Mouse (Mus musculus) lung, embryonic 14.5 days (tissue): ENCODE data around the gene Sec14l3. TPM values are rescaled to one million over a fixed set of nuclear protein-coding genes. Genes with fewer than 3 reads are reported as not detected.

Experiments used
- ATAC-seq: fragments of 200-750 bp; cut with Nextera tagmentation; 2 replicates; pipeline ENCODE4 v1.8.0; 2017; ENCODE audit warnings: mild to moderate bottlenecking, moderate TSS enrichment, moderate library complexity; ENCODE audit not compliant: insufficient read depth
- DNase-seq: peaks from one replicate; pipeline ENCODE4 v3.0.0-alpha.2; 2015
- H3K27ac ChIP-seq: fragments of 300-500 bp; sonication (generic); 2 replicates; pipeline ENCODE4 v1.5.1; 2014; ENCODE audit warnings: low read depth, mild to moderate bottlenecking, moderate library complexity
- H3K27me3 ChIP-seq: fragments of 300-500 bp; sonication (generic); 2 replicates; pipeline ENCODE4 v1.6.1; 2014; ENCODE audit warnings: low read length, control low read depth; ENCODE audit not compliant: insufficient read depth
- H3K36me3 ChIP-seq: fragments of 300-500 bp; sonication (generic); 2 replicates; pipeline ENCODE4 v1.6.1; 2014; ENCODE audit warnings: control low read depth; ENCODE audit not compliant: insufficient read depth
- H3K4me1 ChIP-seq: fragments of 300-500 bp; sonication (generic); 2 replicates; pipeline ENCODE4 v1.6.1; 2014; ENCODE audit warnings: antibody characterized with exemption, control low read depth; ENCODE audit not compliant: insufficient read depth
- H3K4me2 ChIP-seq: fragments of 300-500 bp; sonication (generic); 2 replicates; pipeline ENCODE4 v1.6.1; 2014; ENCODE audit warnings: mild to moderate bottlenecking
- H3K4me3 ChIP-seq: fragments of 300-500 bp; sonication (generic); 2 replicates; pipeline ENCODE4 v1.5.1; 2014; ENCODE audit warnings: low read depth, low read length
- H3K9ac ChIP-seq: fragments of 300-500 bp; sonication (generic); 2 replicates; pipeline ENCODE4 v1.6.1; 2014
- H3K9me3 ChIP-seq: fragments of 300-500 bp; sonication (generic); 2 replicates; pipeline ENCODE4 v1.6.1; 2016; ENCODE audit warnings: low read depth, low read length, control low read depth
- CTCF ChIP-seq: IDR thresholded peaks from 2 replicates; pipeline ENCODE4 v1.5.1; 2016; ENCODE audit warnings: antibody characterized with exemption, low read depth
- whole genome bisulfite sequencing: fragments of 180-500 bp; shearing (Covaris S2); extraction: QIAGEN DNeasy Blood & Tissue Kit; methylation state at CpG from one replicate; pipeline ENCODE4 v1.1.7; 2014; 5-methylcytosine and 5-hydroxymethylcytosine counted together
- polyA plus RNA-seq: library from polyadenylated mRNA; unstranded; fragments of >200 nt; fragmentation: Nextera tagmentation; extraction: Ambion mirVana; gene quantifications from 2 replicates; pipeline ENCODE4 v1.2.1, GENCODE M21; 2014

The Sec14l3 gene
- polyA plus RNA-seq, 1 experiment from 2014 or later: 1.2 TPM

GRCm38 (mm10) chr11:4036365-4037084 lies 28.1 kb upstream of the Sec14l3 start:
- no peak for TF ChIP-seq CTCF
- Histone ChIP-seq H3K9me3 (no peaks in the 10 kb centered on the region), H3K36me3 (no peaks in the 10 kb centered on the region), H3K4me2 (no peak overlapping the region), H3K4me1 (0 out of 2 replicates have a peak, but pooled peaks cover 3% of the 10 kb centered on the region), H3K27me3 (peaks cover 7% of the 10 kb centered on the region; the same call in 1 of the 2 replicates), H3K27ac (no peak overlapping the region), H3K9ac (no peak overlapping the region), H3K4me3 (no peak overlapping the region)
- 65% methylated on average over 9 of the region's 9 CpGs for WGBS
- no peak for DNase-seq
- no peak for ATAC-seq

- Histone ChIP-seq H3K9me3 (no peaks in the 10 kb centered on the region), H3K36me3 (no peaks in the 10 kb centered on the region), H3K27ac (no peak overlapping the region), H3K4me1 (0 out of 2 replicates have a peak, but pooled peaks cover 3% of the 10 kb centered on the region), H3K4me3 (no peak overlapping the region), H3K9ac (no peak overlapping the region), H3K4me2 (no peak overlapping the region), H3K27me3 (no peaks in the 10 kb centered on the region)
- WGBS: 93% methylated on average over 4 of the region's 4 CpGs
- no peak for TF ChIP-seq CTCF
- DNase-seq (no peak), ATAC-seq (no peak)
Observed at GRCm38 (mm10) chr11:4039951-4040350, 24.7 kb upstream of the Sec14l3 start.

- DNase-seq: no peak
Observed at GRCm38 (mm10) chr11:4041123-4041625, 23.5 kb upstream of the Sec14l3 start.

GRCm38 (mm10) chr11:4043081-4043480 lies 21.6 kb upstream of the Sec14l3 start:
- no peak overlapping the region for H3K9ac ChIP-seq
- TF ChIP-seq CTCF: no peak
- H3K27me3 ChIP-seq: no peaks in the 10 kb centered on the region
- H3K27ac ChIP-seq: no peak overlapping the region
- WGBS: 82% methylated on average over 7 of the region's 7 CpGs
- H3K4me1 ChIP-seq: no peaks in the 10 kb centered on the region
- no peak overlapping the region for H3K4me2 ChIP-seq
- no peak overlapping the region for H3K4me3 ChIP-seq
- DNase-seq (no peak), ATAC-seq (no peak)
- H3K36me3 ChIP-seq: no peaks in the 10 kb centered on the region
- H3K9me3 ChIP-seq: no peaks in the 10 kb centered on the region

More at GRCm38 (mm10) chr11:4041123-4041625, 23.5 kb upstream of the Sec14l3 start:
- TF ChIP-seq CTCF: no peak
- Histone ChIP-seq H3K9me3 (no peaks in the 10 kb centered on the region), H3K4me2 (no peak overlapping the region), H3K27ac (no peak overlapping the region), H3K27me3 (no peaks in the 10 kb centered on the region), H3K4me1 (no peaks in the 10 kb centered on the region), H3K4me3 (no peak overlapping the region), H3K36me3 (no peaks in the 10 kb centered on the region), H3K9ac (no peak overlapping the region)
- no peak for ATAC-seq
- 67% methylated on average over 6 of the region's 6 CpGs for WGBS

GRCm38 (mm10) chr11:4046526-4046925 lies 18.1 kb upstream of the Sec14l3 start:
- Histone ChIP-seq H3K9me3 (no peaks in the 10 kb centered on the region), H3K4me1 (no peaks in the 10 kb centered on the region), H3K9ac (no peak overlapping the region), H3K4me2 (no peak overlapping the region), H3K36me3 (no peaks in the 10 kb centered on the region), H3K27ac (no peak overlapping the region), H3K27me3 (no peaks in the 10 kb centered on the region), H3K4me3 (no peak overlapping the region)
- 61% methylated on average over 5 of the region's 5 CpGs for WGBS
- no peak for TF ChIP-seq CTCF
- peak; percentile 56; the same call in 1 of the 2 replicates for ATAC-seq
- DNase-seq: peak; percentile 71

- Histone ChIP-seq H3K27me3 (no peaks in the 10 kb centered on the region), H3K4me2 (no peak overlapping the region), H3K9me3 (no peaks in the 10 kb centered on the region), H3K36me3 (no peaks in the 10 kb centered on the region), H3K4me3 (no peak overlapping the region), H3K9ac (no peak overlapping the region), H3K4me1 (no peaks in the 10 kb centered on the region), H3K27ac (no peak overlapping the region)
- no peak for TF ChIP-seq CTCF
- WGBS: 89% methylated on average over 2 of the region's 2 CpGs
- DNase-seq (no peak), ATAC-seq (no peak)
Observed at GRCm38 (mm10) chr11:4047766-4048165, 16.9 kb upstream of the Sec14l3 start.

- no peak for TF ChIP-seq CTCF
Observed at GRCm38 (mm10) chr11:4048438-4048837, 16.2 kb upstream of the Sec14l3 start.

More at GRCm38 (mm10) chr11:4048438-4048837, 16.2 kb upstream of the Sec14l3 start:
- no peak overlapping the region for H3K27ac ChIP-seq
- DNase-seq (no peak), ATAC-seq (no peak)
- no peaks in the 10 kb centered on the region for H3K9me3 ChIP-seq
- no peaks in the 10 kb centered on the region for H3K36me3 ChIP-seq
- H3K4me2 ChIP-seq: no peak overlapping the region
- 84% methylated on average over 6 of the region's 6 CpGs for WGBS
- H3K4me1 ChIP-seq: no peaks in the 10 kb centered on the region
- H3K9ac ChIP-seq: no peak overlapping the region
- no peaks in the 10 kb centered on the region for H3K27me3 ChIP-seq
- no peak overlapping the region for H3K4me3 ChIP-seq
